Mouse (Mus musculus) megakaryocyte, adult 5-6 weeks (primary cell): ENCODE data around the gene Rab44. TPM values are rescaled to one million over a fixed set of nuclear protein-coding genes. Genes with fewer than 3 reads are reported as not detected.

ENCODE experiments used
- ATAC-seq: 2 replicates; pipeline ENCODE4 v1.8.0; 2016; ENCODE audit warnings: mild to moderate bottlenecking, inconsistent platforms; ENCODE audit not compliant: poor library complexity, severe bottlenecking
- total RNA-seq, 2 experiments: library from RNA; stranded (forward) in 1 of 2; stranded (reverse) in 1 of 2; fragments of 153-499, 151-499 nt in 1 of 2; fragments of 221-1000, 200-1000 nt in 1 of 2; gene quantifications; 2 replicates each; pipeline versions ENCODE4 v1.2.3 to v1.2.4; 2015 to 2017

Gene Rab44
- total RNA-seq, 2 experiments from 2014 or later = 52.2 to 105 TPM

DNA sequence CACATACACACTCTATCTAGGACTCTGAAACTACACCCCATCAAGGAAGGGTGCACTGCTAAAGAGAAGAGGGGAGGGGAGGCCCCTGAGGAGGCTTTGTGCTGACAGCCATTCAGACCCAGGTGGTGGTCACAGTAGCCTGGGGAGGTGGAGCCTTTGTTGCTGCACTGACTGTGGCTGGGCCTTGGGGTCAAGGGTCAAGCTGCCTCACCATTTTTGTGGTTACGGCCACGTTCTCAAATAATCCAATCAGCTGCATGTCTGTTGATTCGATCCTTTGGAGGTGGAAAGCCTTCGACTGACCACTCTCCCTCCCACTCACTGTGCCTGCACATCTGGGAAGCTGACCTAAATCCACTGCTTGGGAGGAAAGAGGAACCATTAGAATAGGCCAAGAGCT, 81.6 kb downstream of the Rab44 start:
- no peak for ATAC-seq

Other genes with a start within 250 kb of the Rab44 start
- 0.18 TPM in 1 of 2 replicates, not detected in the other for gene 4930539E08Rik, start 198.8 kb upstream of the Rab44 start, total RNA-seq (2015)
- 0.08 and 0.40 TPM in 2 replicates for gene 4930539E08Rik, start 198.8 kb upstream of the Rab44 start, total RNA-seq (2017)
- gene Pxt1, start 170.3 kb upstream of the Rab44 start, total RNA-seq (2015) = 0.74 and 1.2 TPM in 2 replicates
- 0.44 and 0.49 TPM in 2 replicates for gene Pxt1, start 170.3 kb upstream of the Rab44 start, total RNA-seq (2017)
- gene Kctd20, start 162.2 kb upstream of the Rab44 start, total RNA-seq (2015) = 130 and 131 TPM in 2 replicates
- gene Kctd20, start 162.2 kb upstream of the Rab44 start, total RNA-seq (2017) = 203 and 222 TPM in 2 replicates
- 312 and 327 TPM in 2 replicates for gene Stk38, start 106.2 kb upstream of the Rab44 start, total RNA-seq (2015)
- 237 and 269 TPM in 2 replicates for gene Stk38, start 106.2 kb upstream of the Rab44 start, total RNA-seq (2017)
- gene Srsf3, start 81.5 kb upstream of the Rab44 start, total RNA-seq (2015) = 317 and 383 TPM in 2 replicates
- gene Srsf3, start 81.5 kb upstream of the Rab44 start, total RNA-seq (2017) = 479 and 534 TPM in 2 replicates
- 19.9 and 22.6 TPM in 2 replicates for gene Cdkn1a, start 23.2 kb upstream of the Rab44 start, total RNA-seq (2015)
- gene Cdkn1a, start 23.2 kb upstream of the Rab44 start, total RNA-seq (2017) = 3.7 and 5.8 TPM in 2 replicates
- 0.25 TPM in 1 of 2 replicates, not detected in the other for gene Cpne5, start 124.0 kb downstream of the Rab44 start, total RNA-seq (2015)
- not detected in 2 replicates for gene Cpne5, start 124.0 kb downstream of the Rab44 start, total RNA-seq (2017)
- 37.5 and 39.4 TPM in 2 replicates for gene Ppil1, start 150.0 kb downstream of the Rab44 start, total RNA-seq (2015)
- 53.6 and 57.3 TPM in 2 replicates for gene Ppil1, start 150.0 kb downstream of the Rab44 start, total RNA-seq (2017)
- 65.8 and 70.1 TPM in 2 replicates for gene BC004004, start 154.6 kb downstream of the Rab44 start, total RNA-seq (2015)
- 81.0 and 89.2 TPM in 2 replicates for gene BC004004, start 154.6 kb downstream of the Rab44 start, total RNA-seq (2017)
- gene Pi16, start 203.5 kb downstream of the Rab44 start, total RNA-seq (2015) = 32.6 and 44.2 TPM in 2 replicates
- 59.2 and 64.7 TPM in 2 replicates for gene Pi16, start 203.5 kb downstream of the Rab44 start, total RNA-seq (2017)
- 111 and 128 TPM in 2 replicates for gene Mtch1, start 233.8 kb downstream of the Rab44 start, total RNA-seq (2015)
- gene Mtch1, start 233.8 kb downstream of the Rab44 start, total RNA-seq (2017) = 84.1 and 107 TPM in 2 replicates
- gene Fgd2, start 246.8 kb downstream of the Rab44 start, total RNA-seq (2015) = 44.8 and 47.7 TPM in 2 replicates
- gene Fgd2, start 246.8 kb downstream of the Rab44 start, total RNA-seq (2017) = 45.5 and 48.0 TPM in 2 replicates